Mouse (Mus musculus): ENCODE results near the gene Zfp174.

- no peak for TF ChIP-seq GATA1 (IDR thresholded peaks at IDR 0.05; ENCODE audit: borderline replicate concordance, low read length)
- TF ChIP-seq FLI1 (IDR thresholded peaks at IDR 0.05; ENCODE audit: low read length) = no peak
Measured at GRCm38 (mm10) chr16:3842989-3843388, 4.1 kb upstream of the Zfp174 start.
